Mouse (Mus musculus): ENCODE results near the gene Ccnb1. TPM values are rescaled to one million over a fixed set of nuclear protein-coding genes. Genes with fewer than 3 reads are reported as not detected.

The Ccnb1 gene
- 2.4 and 3.7 TPM in 2 replicates for polyA plus RNA-seq (2012; rRNA removed)

DNA sequence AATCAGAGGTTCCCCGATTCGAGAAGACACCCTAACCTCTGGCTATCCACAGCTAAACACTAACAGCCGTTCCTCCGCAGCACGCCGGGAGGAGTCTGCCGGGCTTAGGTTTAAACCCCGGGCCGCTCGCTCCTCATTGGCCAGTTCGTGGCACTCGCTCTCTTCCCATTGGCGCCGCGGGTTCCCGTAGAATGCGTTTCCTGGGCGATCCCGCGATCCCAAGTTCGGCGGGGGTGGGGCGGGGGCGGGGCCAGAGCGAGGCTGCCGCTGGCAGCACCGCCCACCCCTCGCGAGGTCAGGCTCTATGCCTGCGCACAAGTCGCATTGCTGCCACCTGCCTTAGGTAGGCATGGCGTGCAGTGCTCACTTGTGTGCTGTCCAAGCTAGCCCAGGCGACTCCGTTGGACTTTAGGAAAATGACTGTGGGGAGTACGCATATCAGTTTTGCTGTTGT, at the start of gene Ccnb1:
Ccnb1 (minus strand) TSS at position 157 of the 454 bp plus-strand sequence.

DNA sequence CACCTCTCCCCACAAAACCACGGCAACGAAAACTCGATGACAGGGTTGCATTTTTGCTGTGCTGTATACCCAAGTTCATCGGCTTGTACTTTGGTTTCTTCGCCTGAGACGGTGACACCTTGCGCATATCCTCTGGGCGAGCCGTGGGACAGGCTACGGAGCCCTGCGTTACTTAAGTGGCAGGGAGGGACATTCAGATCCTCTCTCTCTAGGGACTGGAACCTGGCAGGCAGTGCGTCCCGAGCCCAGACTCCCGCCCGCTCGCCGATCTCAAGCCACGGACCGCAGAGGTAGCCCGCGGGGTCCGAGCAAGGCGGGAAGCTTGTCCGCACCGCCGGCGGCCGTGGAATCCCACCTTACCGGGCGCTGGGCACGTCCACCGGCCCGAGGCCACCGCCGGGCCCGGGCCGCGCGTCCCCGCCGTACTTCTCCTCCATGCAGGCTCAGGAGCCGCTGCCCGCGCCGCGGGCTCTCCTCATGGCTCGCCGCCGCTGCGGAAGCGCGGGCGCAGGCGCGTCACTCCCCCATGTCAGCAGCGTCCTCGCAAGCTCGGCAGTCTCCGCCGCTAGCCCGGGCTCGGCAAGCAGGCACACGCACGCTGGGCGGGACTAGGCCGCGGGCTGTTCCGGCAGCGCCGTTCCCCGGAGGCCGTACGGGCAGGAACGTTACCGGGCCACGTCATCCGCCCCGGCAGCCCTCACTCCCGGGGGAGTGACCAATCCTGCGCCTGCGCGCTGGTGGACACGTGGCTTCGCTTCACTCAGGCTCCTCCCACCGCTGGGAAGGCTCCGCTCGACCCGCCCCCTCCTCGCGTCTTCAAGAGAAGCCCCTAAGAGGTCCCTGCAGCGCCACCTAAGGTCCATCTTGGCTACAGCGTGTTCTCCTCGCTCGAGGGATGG, 46.6 kb upstream of the Ccnb1 start, which contains the start of gene Slc30a5:
Slc30a5 (minus strand) TSS at position 687 of the 899 bp plus-strand sequence.

DNA sequence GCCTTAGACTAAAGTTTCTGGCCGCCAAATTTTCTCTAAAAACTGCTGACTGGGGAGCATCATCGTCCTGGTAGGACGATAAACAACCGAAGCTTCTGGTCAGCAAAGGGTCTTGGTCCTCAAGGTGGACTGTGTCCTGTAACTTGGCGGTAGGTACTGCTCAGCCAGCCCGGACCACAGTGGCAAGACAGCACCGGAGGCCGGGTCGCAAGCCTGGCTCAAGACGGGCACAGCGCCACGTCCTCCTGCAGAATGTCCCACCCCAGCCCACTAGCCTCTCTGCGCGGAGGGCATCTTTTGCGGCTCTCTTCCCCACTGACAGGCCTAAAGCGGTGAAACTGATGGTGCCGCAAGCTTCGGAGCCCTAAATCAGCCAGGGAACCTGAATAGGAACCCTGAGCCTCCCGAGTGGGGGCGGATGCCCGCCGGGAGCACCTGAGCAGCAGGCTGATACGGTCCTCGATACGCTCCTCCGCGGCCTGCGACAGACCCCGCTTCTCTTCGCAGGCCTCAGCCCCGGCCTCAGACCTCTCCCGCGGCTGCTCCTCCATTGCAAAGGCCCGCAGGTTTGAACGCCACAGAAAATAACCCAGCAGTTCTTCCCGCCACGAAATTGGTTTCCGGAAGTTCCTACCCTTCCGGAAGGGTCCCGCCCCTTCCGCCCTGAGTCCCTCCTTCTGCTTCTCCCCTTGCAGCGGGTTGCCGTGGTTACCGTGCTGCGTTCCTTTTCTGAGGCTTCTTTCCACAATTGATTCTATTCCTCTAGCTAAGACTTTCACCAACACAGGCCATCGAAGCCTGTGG, 10.9 kb downstream of the Ccnb1 start, which contains the start of gene Cenph:
Cenph (minus strand) TSS at position 648 of the 804 bp plus-strand sequence.

GRCm38 (mm10) chr13:100744036-100744744, 42.2 kb downstream of the Ccnb1 start, which contains the start of gene Mrps36:
TSS of gene Mrps36 (minus strand) at chr13:100744659.

DNA sequence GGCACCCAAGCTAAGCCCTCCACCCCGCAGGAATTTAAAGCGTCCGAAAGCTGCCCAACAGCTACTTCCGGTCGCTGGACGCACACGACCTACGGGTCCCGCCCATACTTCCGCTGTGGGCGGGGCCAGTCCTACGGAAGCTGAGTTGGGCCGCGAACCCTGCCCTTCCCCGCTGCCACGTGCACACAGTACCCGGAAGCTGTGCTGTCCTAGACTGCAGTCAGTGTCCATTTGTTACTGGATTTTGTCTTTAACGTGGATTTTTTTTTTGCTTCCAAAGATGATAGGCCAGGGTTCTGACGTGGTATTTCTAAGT, 55.6 kb downstream of the Ccnb1 start, which contains the start of gene Cdk7:
Cdk7 (minus strand) TSS at position 79 of the 316 bp plus-strand sequence.

Other genes with a start within 250 kb of the Ccnb1 start
- gene Ocln, start 233.9 kb downstream of the Ccnb1 start, polyA plus RNA-seq (2012; rRNA removed): 3.3 and 5.5 TPM in 2 replicates
- gene Marveld2, start 169.6 kb downstream of the Ccnb1 start, polyA plus RNA-seq (2012; rRNA removed): 4.3 and 5.3 TPM in 2 replicates
- 4.1 and 4.6 TPM in 2 replicates for gene Ak6, start 135.6 kb downstream of the Ccnb1 start, polyA plus RNA-seq (2012; rRNA removed)
- gene Rad17, start 135.5 kb downstream of the Ccnb1 start, polyA plus RNA-seq (2012; rRNA removed): 0.14 and 0.57 TPM in 2 replicates
- gene Taf9, start 135.0 kb downstream of the Ccnb1 start, polyA plus RNA-seq (2012; rRNA removed): not detected in 2 replicates
- 0.24 and 0.35 TPM in 2 replicates for gene Ccdc125, start 116.9 kb downstream of the Ccnb1 start, polyA plus RNA-seq (2012; rRNA removed)
- gene Cdk7, start 55.6 kb downstream of the Ccnb1 start, polyA plus RNA-seq (2012; rRNA removed): 3.8 and 5.3 TPM in 2 replicates
- gene Mrps36, start 41.9 kb downstream of the Ccnb1 start, polyA plus RNA-seq (2012; rRNA removed): 10.3 and 11.9 TPM in 2 replicates
- gene Cenph, start 10.7 kb downstream of the Ccnb1 start, polyA plus RNA-seq (2012; rRNA removed): 0.09 TPM in 1 of 2 replicates, not detected in the other
- gene Slc30a5, start 46.9 kb upstream of the Ccnb1 start, polyA plus RNA-seq (2012; rRNA removed): 5.9 and 6.8 TPM in 2 replicates

Measured in stomach, adult 2 months (tissue).